Comparison of ENCODE assay signal across 8 mouse cellular contexts in genomic region chr16:90052905-90053519, GRCm38 (mm10).
A peak's percentile ranks its signal among the peaks of the same experiment; 100 is the strongest.
DNase-seq lines count a peak whose midpoint lies in the region; ATAC-seq lines count a peak whose summit lies in the region.

No protein-coding gene starts in this region.

- H3K9me3 ChIP-seq in kidney, embryonic 14.5 days (ENCODE audit: control insufficient read depth, low read length) = 0 out of 2 replicates have a peak, but pooled peaks cover 3% of the 10 kb centered on the region
- H3K9me3 ChIP-seq in hindbrain, embryonic 12.5 days (replicated peaks) = no peaks in the 10 kb centered on the region
- no peaks in the 10 kb centered on the region for H3K9me3 ChIP-seq in midbrain, embryonic 11.5 days (ENCODE audit: control insufficient read depth, low read length)

- H3K4me3 ChIP-seq in kidney, embryonic 14.5 days (ENCODE audit: low read length) = no peak overlapping the region
- no peak overlapping the region for H3K4me3 ChIP-seq in hindbrain, embryonic 12.5 days
- H3K4me3 ChIP-seq in midbrain, embryonic 11.5 days (ENCODE audit: low read depth, low read length) = no peak overlapping the region

- H3K9ac ChIP-seq in kidney, embryonic 14.5 days (ENCODE audit: low read depth, low read length) = peak overlapping the region; percentile 28; the same call in 1 of the 2 replicates
- no peak overlapping the region for H3K9ac ChIP-seq in hindbrain, embryonic 12.5 days
- no peak overlapping the region for H3K9ac ChIP-seq in midbrain, embryonic 11.5 days (ENCODE audit: low read length)

- DNase-seq in kidney, adult 8-10 months = no peak
- peak; percentile 90 for DNase-seq in brain, adult 2 months (ENCODE audit: low read depth, low spot score)
- peak; percentile 91 for DNase-seq in midbrain, embryonic 11.5 days (ENCODE audit: low spot score, missing footprints)
- no peak for DNase-seq in adipocyte (ENCODE audit: low spot score)
- no peak for DNase-seq in thymus, postnatal 14 days
- no peak for DNase-seq in spleen, adult 12 weeks (ENCODE audit: low spot score)

- H3K4me1 ChIP-seq in kidney, embryonic 14.5 days (ENCODE audit: control insufficient read depth, insufficient read depth, low read length) = no peaks in the 10 kb centered on the region
- H3K4me1 ChIP-seq in hindbrain, embryonic 12.5 days = peaks cover 14% of the 10 kb centered on the region
- no peaks in the 10 kb centered on the region for H3K4me1 ChIP-seq in midbrain, embryonic 11.5 days (ENCODE audit: control insufficient read depth, insufficient read depth, low read length)

- no peaks in the 10 kb centered on the region for H3K36me3 ChIP-seq in kidney, embryonic 14.5 days (ENCODE audit: control insufficient read depth, insufficient read depth, low read length)
- no peaks in the 10 kb centered on the region for H3K36me3 ChIP-seq in hindbrain, embryonic 12.5 days
- H3K36me3 ChIP-seq in midbrain, embryonic 11.5 days (ENCODE audit: control insufficient read depth, insufficient read depth, low read length) = no peaks in the 10 kb centered on the region

- no peak overlapping the region for H3K27ac ChIP-seq in kidney, embryonic 14.5 days (ENCODE audit: low read depth, low read length)
- H3K27ac ChIP-seq in hindbrain, embryonic 12.5 days = peak overlapping the region; percentile 7; the same call in 1 of the 2 replicates
- no peak overlapping the region for H3K27ac ChIP-seq in midbrain, embryonic 11.5 days (ENCODE audit: low read depth, low read length)

- H3K4me2 ChIP-seq in kidney, embryonic 14.5 days (replicated peaks; ENCODE audit: low read depth, low read length) = no peak overlapping the region
- no peak overlapping the region for H3K4me2 ChIP-seq in hindbrain, embryonic 12.5 days (replicated peaks)
- no peak overlapping the region for H3K4me2 ChIP-seq in midbrain, embryonic 11.5 days

- H3K27me3 ChIP-seq in kidney, embryonic 14.5 days (ENCODE audit: control insufficient read depth, insufficient read depth, low read length) = no peaks in the 10 kb centered on the region
- H3K27me3 ChIP-seq in hindbrain, embryonic 12.5 days = no peaks in the 10 kb centered on the region
- no peaks in the 10 kb centered on the region for H3K27me3 ChIP-seq in midbrain, embryonic 11.5 days (ENCODE audit: control insufficient read depth, insufficient read depth, low read length)

- 70% methylated on average over 14 of the region's 14 CpGs for WGBS in kidney, embryonic 14.5 days
- 73% methylated on average over 14 of the region's 14 CpGs for WGBS in hindbrain, embryonic 12.5 days
- whole genome bisulfite sequencing in midbrain, embryonic 11.5 days = 70% methylated on average over 14 of the region's 14 CpGs

- peak; percentile 82 for ATAC-seq in kidney, embryonic 14.5 days (ENCODE audit: low FRiP score, low TSS enrichment)
- peak; percentile 53 for ATAC-seq in hindbrain, embryonic 12.5 days (ENCODE audit: low FRiP score)
- peak; percentile 81 for ATAC-seq in midbrain, embryonic 11.5 days (ENCODE audit: low FRiP score)

Comparison
In these comparisons a context has a peak if more than half of its experiments do, and no peak if none do; other contexts are left out.
1. DNase-seq: peak in brain, adult 2 months (single experiment) and midbrain, embryonic 11.5 days (single experiment); none in kidney, adult 8-10 months (0 of 2), adipocyte (single experiment), thymus, postnatal 14 days (single experiment) and spleen, adult 12 weeks (single experiment).
2. Peak in every context shown above with its lines, with median percentiles within 50 percentile points of each other: ATAC-seq.